Mouse (Mus musculus) kidney, postnatal 25 days (tissue): ENCODE results near the gene Lamc2.
A peak's percentile ranks its signal among the peaks of the same experiment; 100 is the strongest.

Experiments
- DNase-seq, 2 experiments: peaks; one replicate each; pipeline ENCODE4 v3.0.0; 2021; ENCODE audit warnings: mixed read lengths in 2 of 2

Gene Lamc2

GRCm38 (mm10) chr1:153185828-153186803, at the start of gene Lamc2:
Gene Lamc2 (minus strand): TSS chr1:153186447.
- DNase-seq, result peak; percentile 23 to 66

- DNase-seq, result no peak
These were observed 49.3 kb upstream of the Lamc2 start for GRCm38 (mm10) chr1:153235576-153235975.

GRCm38 (mm10) chr1:153231681-153232080, 45.4 kb upstream of the Lamc2 start:
- DNase-seq, result no peak

- no peak for DNase-seq
These were observed 41.7 kb upstream of the Lamc2 start for GRCm38 (mm10) chr1:153227916-153228315.

- DNase-seq, result no peak
These were observed 40.8 kb upstream of the Lamc2 start for GRCm38 (mm10) chr1:153227096-153227495.

GRCm38 (mm10) chr1:153225786-153226725, 39.8 kb upstream of the Lamc2 start:
- no peak for DNase-seq

GRCm38 (mm10) chr1:153224331-153224730, 38.1 kb upstream of the Lamc2 start:
- DNase-seq, result no peak

- no peak for DNase-seq
These were observed 33.1 kb upstream of the Lamc2 start for GRCm38 (mm10) chr1:153219376-153219775.

GRCm38 (mm10) chr1:153216516-153216915, 30.3 kb upstream of the Lamc2 start:
- DNase-seq, result no peak

GRCm38 (mm10) chr1:153215676-153216075, 29.4 kb upstream of the Lamc2 start:
- no peak for DNase-seq

GRCm38 (mm10) chr1:153210992-153211391, 24.7 kb upstream of the Lamc2 start:
- DNase-seq, result no peak

- DNase-seq, result no peak
These were observed 24.0 kb upstream of the Lamc2 start for GRCm38 (mm10) chr1:153210198-153210597.

- no peak for DNase-seq
These were observed 15.9 kb upstream of the Lamc2 start for GRCm38 (mm10) chr1:153202195-153202594.

- DNase-seq, result no peak
These were observed 15.2 kb upstream of the Lamc2 start for GRCm38 (mm10) chr1:153201448-153201847.

- DNase-seq, result no peak
These were observed 11.1 kb upstream of the Lamc2 start for GRCm38 (mm10) chr1:153197316-153197850.

- no peak for DNase-seq
These were observed 6.7 kb upstream of the Lamc2 start for GRCm38 (mm10) chr1:153192945-153193344.

- DNase-seq, result no peak
These were observed 6.1 kb upstream of the Lamc2 start for GRCm38 (mm10) chr1:153192379-153192778.

GRCm38 (mm10) chr1:153191943-153192329, 5.7 kb upstream of the Lamc2 start:
- peak; percentile 92 to 95 for DNase-seq

GRCm38 (mm10) chr1:153191237-153191942, 5.1 kb upstream of the Lamc2 start:
- peak; percentile 49 to 78 for DNase-seq

- DNase-seq, result no peak
These were observed 1.8 kb upstream of the Lamc2 start for GRCm38 (mm10) chr1:153188081-153188480.

- no peak for DNase-seq
These were observed 5.5 kb downstream of the Lamc2 start for GRCm38 (mm10) chr1:153180586-153181289.

- no peak for DNase-seq
These were observed 6.1 kb downstream of the Lamc2 start for GRCm38 (mm10) chr1:153180160-153180559.
